9 mouse cellular contexts compared by ENCODE assay signal in genomic region chr9:64084231-64084630, GRCm38 (mm10). TPM values are rescaled to one million over a fixed set of nuclear protein-coding genes. Genes with fewer than 3 reads are reported as not detected.
DNase-seq lines count a peak whose midpoint lies in the region; ATAC-seq lines count a peak whose summit lies in the region.
"Had no signal": no experiment of that assay in that cellular context is flagged by ENCODE, and none has a peak within 500 bp of the region (broad histone marks: within the 10 kb centered on the region; RNA-seq: fewer than 3 reads in every experiment).

No protein-coding gene starts in this region.

- no peak overlapping the region for H3K27ac ChIP-seq in forebrain, embryonic 15.5 days (replicated peaks)
- no peak overlapping the region for H3K27ac ChIP-seq in hindbrain, embryonic 15.5 days (replicated peaks)
- peak overlapping the region; percentile 96 for H3K27ac ChIP-seq in liver, embryonic 13.5 days
- H3K27ac ChIP-seq in stomach, embryonic 14.5 days (ENCODE audit: low read length): peak overlapping the region; percentile 40; the same call in 1 of the 2 replicates

- DNase-seq in embryo, embryonic 10.5 days (ENCODE audit: low spot score): peak; percentile 35
- no peak for DNase-seq in embryo, embryonic 9.5 days (ENCODE audit: extremely low spot score)
- DNase-seq in liver, embryonic 13.5 days: no peak
- DNase-seq in layer of hippocampus, postnatal 25 days (ENCODE audit: extremely low spot score in 1 of 2, low spot score in 1 of 2): no peak
- no peak for DNase-seq in urinary bladder, adult 2 months (ENCODE audit: low spot score)

- peaks cover 14% of the 10 kb centered on the region for H3K4me1 ChIP-seq in forebrain, embryonic 15.5 days
- peaks cover 14% of the 10 kb centered on the region for H3K4me1 ChIP-seq in hindbrain, embryonic 15.5 days (replicated peaks)
- peaks cover 83% of the 10 kb centered on the region for H3K4me1 ChIP-seq in liver, embryonic 13.5 days (replicated peaks)
- H3K4me1 ChIP-seq in stomach, embryonic 14.5 days (ENCODE audit: control insufficient read depth, insufficient read depth, low read length): peaks cover 12% of the 10 kb centered on the region; the same call in 1 of the 2 replicates

- WGBS in forebrain, embryonic 15.5 days: 43% methylated on average over 7 of the region's 7 CpGs
- 38% methylated on average over 7 of the region's 7 CpGs for WGBS in hindbrain, embryonic 15.5 days
- 34% methylated on average over 7 of the region's 7 CpGs for WGBS in liver, embryonic 13.5 days (ENCODE audit: insufficient replicate concordance)
- 49% methylated on average over 7 of the region's 7 CpGs for WGBS in stomach, embryonic 14.5 days

- no peaks in the 10 kb centered on the region for H3K36me3 ChIP-seq in forebrain, embryonic 15.5 days
- H3K36me3 ChIP-seq in hindbrain, embryonic 15.5 days: no peaks in the 10 kb centered on the region
- H3K36me3 ChIP-seq in liver, embryonic 13.5 days: no peaks in the 10 kb centered on the region
- H3K36me3 ChIP-seq in stomach, embryonic 14.5 days (ENCODE audit: control insufficient read depth, insufficient read depth, low read length): no peaks in the 10 kb centered on the region

- H3K27me3 ChIP-seq in forebrain, embryonic 15.5 days: no peaks in the 10 kb centered on the region
- H3K27me3 ChIP-seq in hindbrain, embryonic 15.5 days: peaks cover 26% of the 10 kb centered on the region
- H3K27me3 ChIP-seq in liver, embryonic 13.5 days: no peaks in the 10 kb centered on the region
- H3K27me3 ChIP-seq in stomach, embryonic 14.5 days (ENCODE audit: control insufficient read depth, insufficient read depth, low read length): no peaks in the 10 kb centered on the region

- no peak for ATAC-seq in forebrain, embryonic 15.5 days (replicated peaks)
- ATAC-seq in hindbrain, embryonic 15.5 days (ENCODE audit: low FRiP score, low read depth): no peak
- 0 out of 2 replicates have a peak, but pooled peaks have one; percentile 29 for ATAC-seq in liver, embryonic 13.5 days (ENCODE audit: low read depth)
- no peak for ATAC-seq in stomach, embryonic 14.5 days (ENCODE audit: insufficient number of reproducible peaks, insufficient read depth, low FRiP score, low read depth)

- no peaks in the 10 kb centered on the region for H3K9me3 ChIP-seq in forebrain, embryonic 15.5 days
- no peaks in the 10 kb centered on the region for H3K9me3 ChIP-seq in hindbrain, embryonic 15.5 days
- no peaks in the 10 kb centered on the region for H3K9me3 ChIP-seq in liver, embryonic 13.5 days (replicated peaks)
- H3K9me3 ChIP-seq in stomach, embryonic 14.5 days (ENCODE audit: control insufficient read depth, low read depth, low read length): no peaks in the 10 kb centered on the region

- peak overlapping the region; percentile 54 for H3K9ac ChIP-seq in forebrain, embryonic 15.5 days (replicated peaks)
- peak overlapping the region; percentile 26; the same call in 1 of the 2 replicates for H3K9ac ChIP-seq in hindbrain, embryonic 15.5 days
- peak overlapping the region; percentile 88 for H3K9ac ChIP-seq in liver, embryonic 13.5 days
- no peak overlapping the region for H3K9ac ChIP-seq in stomach, embryonic 14.5 days (replicated peaks; ENCODE audit: low read depth, low read length)

- H3K4me2 ChIP-seq in forebrain, embryonic 15.5 days (replicated peaks): peak overlapping the region; percentile 95
- peak overlapping the region; percentile 64 for H3K4me2 ChIP-seq in hindbrain, embryonic 15.5 days
- H3K4me2 ChIP-seq in liver, embryonic 13.5 days: peak overlapping the region; percentile 81
- peak overlapping the region; percentile 70 for H3K4me2 ChIP-seq in stomach, embryonic 14.5 days (replicated peaks; ENCODE audit: low read depth, low read length)

- peak overlapping the region; percentile 45 for H3K4me3 ChIP-seq in forebrain, embryonic 15.5 days
- H3K4me3 ChIP-seq in hindbrain, embryonic 15.5 days: peak overlapping the region; percentile 36
- H3K4me3 ChIP-seq in liver, embryonic 13.5 days (replicated peaks): peak overlapping the region; percentile 70
- H3K4me3 ChIP-seq in stomach, embryonic 14.5 days (ENCODE audit: low read depth, low read length): peak overlapping the region; percentile 31

RNA-seq across cellular contexts. Expression of gene Lctl, which starts 32.7 kb away (rescaled TPM):
- polyA plus RNA-seq in forebrain, embryonic 15.5 days (2015; fragmentation: Nextera tagmentation; extraction: Ambion mirVana): not detected in 2 replicates
- not detected in 2 replicates for polyA plus RNA-seq in hindbrain, embryonic 15.5 days (2015; fragmentation: Nextera tagmentation; extraction: Ambion mirVana)
- polyA plus RNA-seq in liver, embryonic 13.5 days (2015; fragmentation: Nextera tagmentation; extraction: Ambion mirVana): not detected in 2 replicates
- not detected in 2 replicates for polyA plus RNA-seq in stomach, embryonic 14.5 days (2014; fragmentation: Nextera tagmentation; extraction: Ambion mirVana)
- not detected for total RNA-seq in layer of hippocampus, postnatal 25 days (2021)
- polyA plus RNA-seq in urinary bladder, adult 2 months (2012; rRNA removed): 0.38 and 1.3 TPM in 2 replicates
- total RNA-seq: gastrocnemius, postnatal 36 days had no signal

Comparison
In these comparisons a context has a peak if more than half of its experiments do, and no peak if none do; other contexts are left out.
1. H3K27ac ChIP-seq: peak in liver, embryonic 13.5 days (single experiment) and stomach, embryonic 14.5 days (single experiment); none in forebrain, embryonic 15.5 days (single experiment) and hindbrain, embryonic 15.5 days (single experiment).
2. Peak in every context shown above with its lines, with median percentiles within 50 percentile points of each other: H3K4me2 ChIP-seq and H3K4me3 ChIP-seq.